Mouse (Mus musculus): Measurements from ENCODE around the gene Stub1.
A peak's percentile ranks its signal among the peaks of the same experiment; 100 is the strongest.

Stub1 gene

DNA sequence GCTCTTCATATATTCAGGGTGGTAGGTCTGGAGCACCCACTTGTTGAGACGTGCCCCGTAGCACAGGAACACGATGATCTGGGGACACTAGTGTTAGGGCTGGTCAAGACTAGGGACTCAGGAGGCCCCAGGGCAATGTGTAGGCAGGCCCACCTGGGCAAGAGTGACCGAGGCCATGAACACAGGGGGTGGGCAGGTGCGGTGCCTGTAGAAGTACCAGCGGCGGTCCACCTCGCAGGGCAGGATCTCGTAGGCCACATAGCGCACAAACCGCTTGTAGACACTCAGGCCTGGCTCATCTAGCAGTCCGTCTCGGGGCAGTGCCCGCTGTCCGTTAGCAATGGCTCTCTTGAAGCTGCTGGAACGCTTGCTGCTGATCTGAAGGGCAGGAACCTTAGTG, 2.6 kb upstream of the Stub1 start:
- DNase-seq: no peak

DNA sequence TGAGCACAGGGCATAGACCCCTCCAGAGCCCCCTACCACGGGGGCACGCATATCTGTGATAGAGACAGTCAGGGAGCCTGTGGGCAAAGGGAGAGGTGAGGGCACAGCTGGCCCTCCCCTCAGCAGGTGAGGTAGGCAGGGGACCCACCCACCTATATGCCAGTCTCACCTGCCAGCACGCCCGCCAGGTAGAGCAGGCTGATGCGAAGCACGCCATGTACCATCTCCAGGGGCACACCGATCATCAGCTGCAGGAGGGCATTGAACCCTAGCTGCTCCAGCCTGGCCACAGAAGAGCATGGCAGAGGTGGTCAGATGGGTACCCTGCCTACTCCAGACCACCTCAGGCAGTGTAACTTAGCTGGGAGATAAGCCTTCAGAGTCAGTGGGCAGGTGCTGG, 2.1 kb upstream of the Stub1 start:
- DNase-seq: no peak

DNA sequence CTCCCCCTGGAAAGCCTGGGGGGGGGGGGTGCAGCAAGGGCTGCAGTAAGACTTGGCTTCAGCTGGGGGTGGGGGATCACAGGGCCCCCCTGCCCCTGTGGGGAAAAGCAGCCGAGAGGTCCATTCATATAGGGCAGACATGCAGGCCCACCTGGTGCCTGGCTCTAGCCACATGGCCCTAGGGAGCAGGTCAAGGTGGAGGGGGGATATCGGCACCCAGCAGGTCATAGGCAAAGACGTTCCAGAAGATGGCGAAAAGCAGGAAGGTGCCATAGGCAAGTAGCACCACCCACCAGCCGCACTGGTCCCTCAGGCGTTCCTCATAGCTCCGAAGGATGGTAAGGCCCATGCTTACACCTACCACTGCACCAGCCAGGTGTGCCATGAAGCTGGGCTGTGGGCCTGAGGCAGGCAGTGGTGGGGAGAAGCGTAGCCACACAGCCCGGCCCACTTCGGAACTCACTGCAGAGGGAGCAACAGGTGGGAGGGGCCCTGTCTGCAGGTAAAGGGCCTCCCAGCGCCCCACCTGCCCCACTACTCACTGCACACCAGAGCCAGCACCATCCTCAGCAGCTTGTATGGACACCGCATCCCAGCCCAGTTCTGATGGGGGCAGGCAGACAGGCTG, 1.5 kb upstream of the Stub1 start:
- no peak for DNase-seq

DNA sequence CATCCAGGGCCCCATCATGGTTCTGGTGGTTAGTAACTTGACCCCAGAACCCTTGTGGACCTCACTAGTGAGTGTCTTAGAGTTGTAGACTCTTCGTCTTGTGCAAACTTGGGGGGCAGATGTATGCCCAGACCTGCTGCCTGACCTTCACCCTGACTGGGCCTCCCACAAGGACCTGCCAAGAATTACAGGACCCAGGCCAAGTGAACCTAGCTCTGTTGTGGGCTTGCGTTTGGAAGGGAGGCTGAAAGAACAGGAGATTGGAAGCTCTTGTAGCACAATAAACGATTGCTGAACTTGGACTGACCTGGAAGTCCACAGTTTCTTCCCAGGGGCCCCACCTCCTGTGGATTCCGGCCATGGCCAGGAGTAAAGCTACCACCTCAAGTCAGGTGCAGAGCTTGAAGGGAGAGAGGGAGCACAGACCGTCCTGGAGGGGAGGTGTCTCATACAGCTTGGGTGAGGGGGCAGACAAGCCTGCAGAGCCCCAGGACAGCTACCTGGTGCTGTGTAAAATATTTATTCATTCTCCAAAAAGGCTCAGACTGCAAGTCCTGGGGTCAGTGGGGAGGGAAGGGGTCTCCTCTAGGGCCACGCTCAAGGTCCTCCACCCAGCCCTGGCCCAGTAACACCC, 874 bp upstream of the Stub1 start:
- no peak for DNase-seq

DNA sequence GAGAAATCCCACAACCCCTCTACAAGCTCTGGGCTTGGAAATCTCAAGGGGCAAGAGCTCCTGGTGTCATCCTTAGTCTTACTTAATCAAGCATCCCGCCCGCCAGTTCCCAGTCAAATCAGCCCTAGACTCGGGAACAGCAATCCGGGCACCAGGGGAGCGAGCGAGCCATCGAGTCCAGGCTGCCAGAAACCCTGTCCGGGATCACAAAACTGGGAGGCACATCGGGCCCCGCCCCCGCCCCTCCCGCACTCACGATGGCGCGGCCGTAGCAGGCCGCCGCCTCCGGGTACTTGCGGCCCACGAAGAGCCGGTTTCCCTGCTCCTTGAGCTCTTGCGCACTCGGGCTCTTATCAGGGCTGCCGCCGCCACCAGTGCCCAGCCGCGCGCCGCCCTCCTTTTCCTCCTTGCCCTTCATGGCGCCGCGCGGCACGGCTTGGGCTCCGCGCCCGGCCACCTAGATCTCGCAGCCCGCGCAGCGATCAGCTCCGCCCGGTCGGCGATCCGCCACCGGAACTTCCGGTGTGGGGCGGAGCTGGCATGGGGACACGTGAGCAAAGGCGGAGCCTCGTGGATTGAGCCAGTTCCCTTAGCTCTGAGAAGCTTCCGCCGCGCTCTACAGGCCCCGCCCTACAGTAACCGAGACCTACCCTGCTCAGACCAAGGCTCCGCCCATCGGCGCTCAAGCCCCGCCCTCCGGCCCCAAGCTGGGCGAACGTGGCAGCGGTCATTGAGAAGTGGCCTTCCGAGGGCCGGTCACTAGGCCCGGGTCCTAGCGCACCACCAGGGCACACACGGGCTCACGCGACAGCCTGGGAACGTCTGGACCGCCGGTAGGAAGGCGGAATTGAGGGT, 541 bp downstream of the Stub1 start:
- peak; percentile 100 for DNase-seq

DNA sequence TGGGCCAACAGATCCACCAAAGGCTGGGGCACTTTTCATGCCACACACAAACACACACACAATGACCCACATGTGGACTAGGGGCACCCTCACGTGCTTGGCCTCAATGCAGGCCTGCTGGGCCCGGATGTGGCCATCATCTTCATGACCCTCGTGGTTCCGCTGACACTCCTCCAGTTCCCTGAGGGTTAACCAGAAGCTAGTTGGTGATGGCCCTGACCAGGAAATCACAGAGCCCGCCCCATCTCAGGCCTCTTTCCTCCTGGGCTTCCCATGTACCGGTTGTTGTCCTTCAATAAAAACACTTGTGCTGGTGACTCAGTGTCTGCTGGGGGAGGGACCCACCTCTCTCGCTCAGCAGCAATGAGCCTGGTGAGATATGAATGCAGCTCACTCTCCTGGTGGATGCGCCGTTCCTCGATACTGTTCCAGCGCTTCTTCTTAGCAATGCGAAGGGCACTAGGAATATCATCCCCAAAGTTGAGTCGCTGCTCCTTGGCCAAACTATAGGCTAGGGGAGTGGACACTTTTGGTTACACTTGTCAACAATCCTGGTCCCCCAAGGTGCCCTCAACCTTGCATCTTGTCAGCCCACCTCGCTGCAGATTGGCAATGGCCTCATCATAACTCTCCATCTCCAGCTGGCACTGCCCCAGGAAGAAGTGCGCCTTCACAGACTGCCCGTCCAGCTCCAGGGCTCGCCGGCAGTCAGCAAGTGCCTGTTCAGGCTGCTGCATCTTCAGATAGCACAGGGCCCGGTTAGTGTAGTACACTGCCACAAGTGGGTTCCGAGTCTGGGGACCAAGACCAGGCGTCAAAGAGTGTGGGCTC, 1.5 kb downstream of the Stub1 start:
- DNase-seq: no peak

DNA sequence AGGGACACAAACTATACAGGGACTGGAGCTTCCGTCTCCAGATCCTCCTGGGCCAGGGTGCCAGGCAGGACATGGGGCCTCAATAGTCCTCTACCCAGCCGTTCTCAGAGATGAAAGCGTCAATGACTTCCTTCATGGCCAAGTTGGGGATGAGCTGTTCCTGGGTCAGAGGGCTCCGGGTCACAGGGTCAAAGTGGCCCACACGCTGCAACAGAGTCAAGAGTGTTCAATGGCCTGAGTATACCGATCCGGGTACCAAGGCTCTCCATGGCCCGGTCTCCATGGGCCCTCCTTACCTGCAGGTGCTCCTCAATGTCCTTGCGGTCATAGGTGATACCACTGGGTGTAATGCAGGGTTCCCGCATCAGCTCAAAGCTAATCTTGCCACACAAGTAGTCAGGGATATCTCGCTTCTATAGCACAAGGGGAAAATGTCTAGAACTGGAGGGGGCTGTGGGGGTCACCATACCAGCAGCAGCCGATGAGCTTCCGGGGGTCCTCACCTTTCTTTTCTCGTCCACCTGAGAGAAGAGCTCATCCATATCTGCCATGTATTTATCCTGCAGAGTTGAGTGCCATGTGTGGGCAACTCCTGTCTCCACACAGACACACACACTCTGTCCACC, 2.3 kb downstream of the Stub1 start:
- DNase-seq: no peak

DNA sequence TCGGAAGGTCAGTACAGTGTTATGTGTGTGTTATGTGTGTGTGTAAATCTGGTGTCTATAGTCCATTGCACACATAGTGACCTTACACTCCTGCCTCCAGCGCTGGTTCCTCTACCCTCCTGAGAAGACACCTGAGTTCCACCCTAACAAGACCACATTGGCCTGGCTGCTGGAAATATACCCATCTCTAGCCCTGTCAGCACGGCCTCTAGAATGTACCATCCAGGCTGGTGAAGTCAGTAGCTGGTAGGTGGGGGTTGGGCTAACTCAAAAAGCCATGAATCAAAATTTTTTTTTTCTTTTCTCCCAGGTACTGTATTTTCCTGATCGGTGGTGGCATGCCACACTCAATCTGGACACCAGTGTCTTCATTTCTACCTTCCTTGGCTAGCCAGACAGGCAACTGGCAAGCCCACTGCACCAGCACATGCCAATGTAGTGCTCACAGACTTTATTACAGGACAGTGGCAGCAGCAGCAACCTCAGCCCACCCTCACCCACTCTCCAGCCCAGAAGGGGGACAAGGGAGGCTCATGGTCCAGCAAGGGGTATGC, 2.9 kb downstream of the Stub1 start:
- DNase-seq: no peak

DNA sequence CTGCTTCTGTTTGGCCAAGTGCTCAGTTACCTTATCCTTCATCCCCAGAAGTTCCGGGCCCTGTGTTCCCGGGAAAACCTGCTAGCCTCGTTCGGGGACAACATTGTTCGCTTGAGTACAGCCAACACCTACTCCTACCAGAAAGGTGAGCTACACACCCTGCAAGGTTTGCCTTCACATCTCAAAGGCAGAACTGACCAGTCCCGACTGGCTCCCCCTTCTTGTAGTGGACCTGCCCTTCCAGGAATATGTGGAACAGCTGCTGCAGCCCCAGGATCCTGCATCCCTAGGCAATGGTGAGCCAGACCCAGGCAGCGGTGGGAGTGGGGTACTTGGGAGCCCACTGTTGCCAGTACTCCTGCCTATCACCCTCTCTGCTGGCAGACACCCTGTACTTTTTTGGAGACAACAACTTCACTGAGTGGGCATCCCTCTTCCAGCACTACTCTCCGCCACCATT, 3.6 kb downstream of the Stub1 start:
- DNase-seq: no peak

DNA sequence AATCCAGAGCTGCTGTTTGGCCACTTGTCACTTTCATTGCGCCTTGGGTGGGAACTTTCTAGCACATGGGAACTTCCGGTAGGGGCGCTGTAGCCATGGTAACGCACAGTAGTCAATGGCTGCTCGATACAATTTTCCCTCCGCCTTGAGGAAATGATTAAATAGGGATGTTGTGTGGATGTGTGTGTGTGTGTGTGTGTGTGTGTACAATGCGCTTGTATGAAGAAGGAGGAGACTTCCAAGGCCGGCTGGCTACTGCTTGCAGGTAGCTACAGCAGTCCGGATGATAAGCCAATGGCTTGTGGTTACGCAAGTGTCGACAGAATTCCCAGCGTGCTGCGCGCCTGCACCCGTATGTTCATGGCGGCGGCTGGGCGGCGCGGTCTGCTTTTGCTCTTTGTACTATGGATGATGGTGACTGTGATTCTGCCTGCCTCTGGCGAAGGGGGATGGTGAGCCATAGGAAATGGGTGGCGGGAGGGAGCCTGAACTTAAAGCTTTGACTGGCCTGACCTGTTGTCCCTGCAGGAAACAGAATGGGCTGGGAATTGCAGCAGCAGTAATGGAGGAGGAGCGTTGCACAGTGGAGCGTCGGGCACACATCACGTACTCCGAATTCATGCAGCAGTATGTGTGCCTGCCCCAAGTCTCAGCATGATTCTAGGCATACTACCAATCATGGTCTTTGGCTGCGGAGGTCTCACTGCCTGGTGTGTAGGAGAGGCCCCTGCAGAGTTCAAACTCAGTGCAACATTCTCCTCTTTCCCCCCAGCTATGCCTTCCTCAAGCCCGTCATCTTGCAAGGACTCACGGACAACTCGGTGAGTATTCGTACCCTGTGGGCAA, 4.3 kb downstream of the Stub1 start, which contains the start of gene Jmjd8:
Gene Jmjd8, plus strand, starts transcription at position 156 of the 846 bp plus-strand sequence.
- DNase-seq: peak; percentile 76

DNA sequence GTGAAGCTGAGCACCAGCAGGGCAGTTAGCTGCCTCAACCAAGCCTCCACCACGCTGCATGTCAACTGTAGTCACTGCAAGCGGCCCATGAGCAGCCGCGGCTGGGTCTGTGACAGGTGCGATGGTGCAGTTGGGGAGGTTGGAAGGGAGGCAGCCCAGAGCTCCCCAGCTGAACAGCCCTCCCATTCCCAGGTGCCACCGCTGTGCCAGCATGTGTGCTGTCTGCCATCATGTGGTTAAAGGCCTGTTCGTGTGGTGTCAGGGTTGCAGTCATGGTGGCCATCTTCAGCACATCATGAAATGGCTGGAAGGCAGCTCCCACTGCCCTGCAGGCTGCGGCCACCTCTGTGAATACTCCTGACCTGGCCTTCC, 5.0 kb downstream of the Stub1 start:
- DNase-seq: no peak

DNA sequence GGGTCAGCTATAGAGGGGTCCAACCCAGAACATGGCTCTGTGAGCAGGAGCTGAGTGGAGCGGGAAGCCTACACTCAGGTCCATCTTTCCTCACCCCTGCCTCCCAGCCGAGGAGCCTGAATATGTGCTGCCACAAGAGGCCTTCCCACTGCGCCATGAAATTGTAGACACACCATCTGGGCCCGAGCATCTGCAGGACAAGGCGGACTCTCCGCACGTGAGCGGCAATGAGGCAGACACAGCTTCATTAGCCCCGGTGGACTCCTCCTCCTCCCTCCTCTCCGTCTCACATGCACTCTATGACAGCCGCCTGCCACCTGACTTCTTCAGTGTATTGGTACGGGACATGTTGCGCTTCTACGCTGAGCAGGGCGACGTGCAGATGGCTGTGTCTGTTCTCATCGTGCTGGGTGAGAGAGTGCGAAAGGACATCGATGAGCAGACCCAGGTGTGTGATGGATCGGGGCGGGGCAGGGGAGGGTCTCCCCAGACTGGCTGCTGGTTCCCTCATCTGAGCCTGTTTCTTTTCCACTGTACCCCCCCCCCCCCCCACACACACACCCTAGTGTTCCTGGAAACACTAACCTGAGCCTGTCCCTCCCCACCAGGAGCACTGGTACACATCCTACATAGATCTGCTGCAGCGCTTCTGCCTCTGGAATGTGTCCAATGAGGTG, 5.5 kb downstream of the Stub1 start:
- no peak for DNase-seq

DNA sequence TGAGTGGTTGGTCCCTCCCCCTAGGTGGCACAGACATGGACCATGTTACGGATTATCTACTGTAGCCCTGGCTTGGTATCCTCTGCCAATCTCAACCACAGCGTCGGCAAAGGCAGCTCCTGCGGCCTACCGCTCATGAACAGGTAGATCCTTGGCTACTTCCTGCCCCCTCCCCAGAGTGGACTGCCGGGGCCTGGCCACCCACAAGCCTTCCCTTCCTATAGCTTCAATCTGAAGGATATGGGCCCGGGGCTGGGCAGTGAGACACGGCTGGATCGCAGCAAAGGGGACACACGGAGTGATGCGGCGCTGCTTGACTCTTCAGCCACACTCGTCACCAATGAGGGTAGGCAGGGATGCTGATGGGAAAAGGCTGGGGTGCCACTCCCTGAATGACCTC, 6.2 kb downstream of the Stub1 start:
- no peak for DNase-seq

DNA sequence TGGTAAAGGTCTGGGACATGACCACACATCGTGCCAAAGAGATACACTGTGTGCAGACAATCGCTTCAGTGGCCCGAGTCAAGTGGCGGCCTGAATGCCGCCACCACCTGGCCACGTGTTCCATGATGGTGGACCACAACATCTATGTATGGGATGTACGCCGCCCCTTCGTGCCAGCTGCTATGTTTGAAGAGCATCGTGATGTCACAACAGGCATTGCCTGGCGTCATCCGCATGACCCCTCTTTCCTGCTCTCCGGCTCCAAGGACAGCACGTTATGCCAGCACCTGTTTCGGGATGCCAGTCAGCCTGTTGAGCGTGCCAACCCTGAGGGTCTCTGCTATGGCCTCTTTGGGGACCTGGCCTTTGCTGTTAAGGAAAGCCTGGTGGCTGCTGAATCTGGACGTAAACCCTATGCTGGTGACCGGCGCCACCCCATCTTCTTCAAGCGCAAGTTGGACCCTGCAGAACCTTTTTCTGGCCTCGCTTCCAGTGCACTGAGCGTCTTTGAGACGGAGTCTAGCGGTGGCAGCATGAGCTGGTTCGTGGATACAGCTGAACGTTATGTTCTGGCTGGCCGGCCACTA, 7.1 kb downstream of the Stub1 start:
- DNase-seq: no peak

DNA sequence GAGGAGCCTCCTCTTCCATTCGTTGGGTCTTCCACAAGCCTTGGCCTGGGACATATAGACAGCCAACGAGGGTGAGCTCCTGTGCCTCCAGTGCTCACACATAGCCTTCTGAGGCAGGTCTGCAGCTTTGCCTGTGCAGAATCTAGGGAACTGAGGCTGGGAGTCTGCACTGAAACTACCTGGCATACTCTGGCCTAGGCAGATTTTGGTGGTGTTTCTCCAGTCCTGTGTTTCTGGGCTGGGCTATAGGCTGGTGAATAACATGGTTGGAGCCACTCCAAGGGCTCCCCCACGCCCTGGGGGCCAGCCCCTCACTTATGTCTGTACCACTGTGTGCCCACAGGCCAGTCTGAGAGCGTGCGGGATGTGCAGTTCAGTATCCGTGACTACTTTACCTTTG, 7.9 kb downstream of the Stub1 start:
- DNase-seq: no peak

DNA sequence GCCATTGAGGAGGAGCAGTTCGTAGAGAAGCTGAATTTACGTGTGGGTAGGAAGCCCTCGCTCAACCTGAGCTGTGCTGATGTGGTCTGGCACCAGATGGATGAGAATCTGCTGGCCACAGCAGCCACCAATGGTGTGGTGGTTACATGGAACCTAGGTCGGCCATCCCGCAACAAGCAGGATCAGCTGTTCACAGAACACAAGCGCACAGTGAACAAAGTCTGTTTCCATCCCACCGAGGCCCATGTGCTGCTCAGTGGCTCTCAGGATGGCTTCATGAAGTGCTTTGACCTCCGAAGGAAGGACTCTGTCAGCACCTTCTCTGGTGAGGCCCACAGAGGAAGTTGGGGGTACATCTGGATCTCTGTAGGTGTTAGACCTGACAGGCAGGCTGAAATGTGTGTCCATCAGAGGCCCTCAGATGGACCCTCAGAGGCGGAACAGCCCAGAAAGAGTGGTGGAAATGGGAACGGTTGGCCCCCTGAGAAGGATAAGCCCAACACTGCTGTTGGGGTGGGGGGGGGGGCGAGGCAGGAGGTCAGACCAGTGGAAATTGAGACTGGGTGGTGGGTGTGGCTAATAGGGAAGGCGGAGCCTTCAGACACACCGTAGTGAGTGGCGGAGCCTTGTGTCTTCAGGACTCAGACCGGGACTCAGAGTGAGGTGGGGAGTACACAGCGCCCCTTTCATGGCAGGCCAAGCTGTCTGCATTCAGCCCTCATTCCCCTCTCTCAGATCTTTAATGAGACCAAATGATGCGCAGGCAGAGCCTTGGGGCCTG, 8.7 kb downstream of the Stub1 start:
- no peak for DNase-seq

DNA sequence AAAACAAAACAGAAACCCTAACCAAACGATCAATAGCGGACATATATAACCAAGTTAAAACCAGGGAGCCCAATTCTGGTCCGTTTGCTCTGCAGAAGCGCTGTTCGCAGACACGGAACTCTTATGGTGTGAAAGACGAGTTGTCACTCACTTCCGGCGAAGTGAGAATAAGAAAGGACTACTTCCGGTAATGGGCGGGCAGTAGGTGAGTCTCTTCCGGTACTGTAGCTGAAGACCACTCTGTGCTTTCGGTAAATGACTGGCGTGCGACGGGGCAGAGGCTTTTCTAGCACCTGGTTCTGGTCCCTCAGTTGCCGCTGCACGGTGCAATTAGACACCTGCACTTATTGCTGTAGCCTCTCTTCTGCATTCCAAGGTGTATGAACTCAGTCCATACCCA, 9.8 kb downstream of the Stub1 start, which contains the start of gene Wdr24:
Gene Wdr24, plus strand, starts transcription at position 176 of the 400 bp plus-strand sequence.
- DNase-seq: peak; percentile 77

DNA sequence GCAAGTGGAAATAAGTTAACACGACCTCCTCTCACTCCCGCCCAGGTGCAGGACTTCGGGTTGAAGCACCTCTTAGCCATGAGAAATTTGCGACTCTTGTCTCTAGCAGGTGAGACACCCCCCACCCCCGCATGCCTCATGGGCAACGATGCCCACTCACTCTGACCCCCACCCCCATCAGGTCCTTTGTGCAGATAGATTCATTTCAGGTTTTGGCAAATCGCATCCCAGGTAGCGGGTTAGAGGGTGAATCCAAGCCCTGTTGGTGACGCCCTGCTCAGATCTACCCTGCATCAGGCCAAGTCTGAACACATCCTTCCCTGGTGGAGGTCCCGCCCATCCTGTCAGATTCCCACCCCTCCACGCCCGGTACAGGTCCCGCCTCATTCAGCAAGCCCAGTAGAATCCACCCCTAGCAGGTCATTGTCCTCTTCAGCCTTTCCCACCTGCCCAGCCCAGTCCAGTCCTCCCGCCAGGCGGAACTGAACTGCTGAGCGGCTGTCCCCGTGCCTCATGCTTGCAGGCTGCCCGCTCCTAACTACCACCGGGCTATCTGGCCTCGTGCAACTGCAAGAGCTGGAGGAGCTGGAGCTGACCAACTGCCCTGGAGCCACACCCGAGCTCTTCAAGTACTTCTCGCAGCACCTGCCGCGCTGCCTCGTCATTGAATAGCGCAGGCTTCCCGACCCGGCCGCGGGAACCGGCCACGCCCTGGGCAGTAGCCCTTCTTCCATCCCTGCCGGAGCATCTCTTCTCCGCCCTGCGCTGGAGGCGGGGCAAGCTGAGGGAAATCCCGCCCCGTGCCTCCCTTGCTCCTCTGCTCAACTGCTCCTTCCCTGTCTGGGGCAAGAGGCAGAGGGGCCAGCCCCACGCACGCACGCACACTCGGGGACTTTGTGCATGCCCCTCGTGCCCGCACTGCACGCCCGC, 14.1 kb downstream of the Stub1 start:
- no peak for DNase-seq

Data from lung, postnatal 14 days (tissue).